Mouse (Mus musculus): Measurements from ENCODE around the gene Kcnq1. TPM values are rescaled to one million over a fixed set of nuclear protein-coding genes. Genes with fewer than 3 reads are reported as not detected.

Kcnq1 gene
- polyA plus RNA-seq, 1 experiment from 2014 or later = 0.48 TPM

- Histone ChIP-seq H3K9ac (no peak overlapping the region), H3K27me3 (peaks cover 8% of the 10 kb centered on the region; the same call in 1 of the 2 replicates), H3K27ac (no peak overlapping the region), H3K4me2 (no peak overlapping the region), H3K36me3 (ENCODE audit: poor library complexity, severe bottlenecking) (no peaks in the 10 kb centered on the region), H3K4me3 (no peak overlapping the region), H3K4me1 (peaks cover 4% of the 10 kb centered on the region; the same call in 1 of the 2 replicates), H3K9me3 (replicated peaks) (peaks cover 3% of the 10 kb centered on the region; the same call in 1 of the 2 replicates)
- ATAC-seq = no peak
Observed at GRCm38 (mm10) chr7:143114773-143115172, 8.6 kb downstream of the Kcnq1 start.

GRCm38 (mm10) chr7:143116521-143116920 lies 10.4 kb downstream of the Kcnq1 start:
- Histone ChIP-seq H3K4me2 (no peak overlapping the region), H3K27me3 (no peaks in the 10 kb centered on the region), H3K9me3 (replicated peaks) (peaks cover 3% of the 10 kb centered on the region; the same call in 1 of the 2 replicates), H3K4me1 (peaks cover 7% of the 10 kb centered on the region; the same call in 1 of the 2 replicates), H3K4me3 (no peak overlapping the region), H3K36me3 (ENCODE audit: poor library complexity, severe bottlenecking) (no peaks in the 10 kb centered on the region), H3K27ac (no peak overlapping the region), H3K9ac (no peak overlapping the region)
- 85% methylated on average over 5 of the region's 5 CpGs for WGBS
- ATAC-seq = no peak

GRCm38 (mm10) chr7:143119407-143119806 lies 13.2 kb downstream of the Kcnq1 start:
- Histone ChIP-seq H3K9ac (no peak overlapping the region), H3K27me3 (no peaks in the 10 kb centered on the region), H3K4me2 (no peak overlapping the region), H3K27ac (no peak overlapping the region), H3K4me3 (no peak overlapping the region), H3K36me3 (ENCODE audit: poor library complexity, severe bottlenecking) (no peaks in the 10 kb centered on the region), H3K4me1 (peaks cover 12% of the 10 kb centered on the region), H3K9me3 (replicated peaks) (peaks cover 3% of the 10 kb centered on the region; the same call in 1 of the 2 replicates)
- WGBS = 6% methylated on average over 1 of the region's 1 CpGs
- ATAC-seq = no peak

GRCm38 (mm10) chr7:143119826-143120225 lies 13.7 kb downstream of the Kcnq1 start:
- WGBS = 78% methylated on average over 3 of the region's 3 CpGs
- no peak for ATAC-seq
- peaks cover 2% of the 10 kb centered on the region; the same call in 1 of the 2 replicates for H3K9me3 ChIP-seq (replicated peaks)

GRCm38 (mm10) chr7:143122191-143122590 lies 16.0 kb downstream of the Kcnq1 start:
- 76% methylated on average over 5 of the region's 5 CpGs for WGBS
- no peak for ATAC-seq
- H3K4me1 ChIP-seq = peaks cover 15% of the 10 kb centered on the region
- no peaks in the 10 kb centered on the region for H3K9me3 ChIP-seq (replicated peaks)
- no peak overlapping the region for H3K27ac ChIP-seq
- H3K4me2 ChIP-seq = no peak overlapping the region
- H3K9ac ChIP-seq = no peak overlapping the region
- no peak overlapping the region for H3K4me3 ChIP-seq
- H3K27me3 ChIP-seq = no peaks in the 10 kb centered on the region
- H3K36me3 ChIP-seq (ENCODE audit: poor library complexity, severe bottlenecking) = no peaks in the 10 kb centered on the region

More at GRCm38 (mm10) chr7:143119826-143120225, 13.7 kb downstream of the Kcnq1 start:
- Histone ChIP-seq H3K27me3 (no peaks in the 10 kb centered on the region), H3K4me3 (no peak overlapping the region), H3K36me3 (ENCODE audit: poor library complexity, severe bottlenecking) (no peaks in the 10 kb centered on the region), H3K9ac (no peak overlapping the region), H3K4me1 (peaks cover 15% of the 10 kb centered on the region), H3K27ac (no peak overlapping the region), H3K4me2 (no peak overlapping the region)

GRCm38 (mm10) chr7:143123876-143124669 lies 17.9 kb downstream of the Kcnq1 start:
- H3K9ac ChIP-seq = 0 out of 2 replicates have a peak overlapping the region, but pooled peaks have one; percentile 5
- no peak overlapping the region for H3K27ac ChIP-seq
- no peak overlapping the region for H3K4me2 ChIP-seq
- 10% methylated on average over 6 of the region's 6 CpGs for WGBS
- H3K9me3 ChIP-seq (replicated peaks) = no peaks in the 10 kb centered on the region
- no peaks in the 10 kb centered on the region for H3K27me3 ChIP-seq
- ATAC-seq = no peak
- peaks cover 15% of the 10 kb centered on the region for H3K4me1 ChIP-seq
- H3K4me3 ChIP-seq = no peak overlapping the region
- no peaks in the 10 kb centered on the region for H3K36me3 ChIP-seq (ENCODE audit: poor library complexity, severe bottlenecking)

GRCm38 (mm10) chr7:143124902-143125301 lies 18.7 kb downstream of the Kcnq1 start:
- no peak for ATAC-seq
- 60% methylated on average over 3 of the region's 3 CpGs for WGBS
- Histone ChIP-seq H3K27me3 (no peaks in the 10 kb centered on the region), H3K36me3 (ENCODE audit: poor library complexity, severe bottlenecking) (no peaks in the 10 kb centered on the region), H3K4me3 (no peak overlapping the region), H3K4me2 (no peak overlapping the region), H3K4me1 (peaks cover 9% of the 10 kb centered on the region), H3K9ac (no peak overlapping the region), H3K27ac (no peak overlapping the region), H3K9me3 (replicated peaks) (no peaks in the 10 kb centered on the region)

DNA sequence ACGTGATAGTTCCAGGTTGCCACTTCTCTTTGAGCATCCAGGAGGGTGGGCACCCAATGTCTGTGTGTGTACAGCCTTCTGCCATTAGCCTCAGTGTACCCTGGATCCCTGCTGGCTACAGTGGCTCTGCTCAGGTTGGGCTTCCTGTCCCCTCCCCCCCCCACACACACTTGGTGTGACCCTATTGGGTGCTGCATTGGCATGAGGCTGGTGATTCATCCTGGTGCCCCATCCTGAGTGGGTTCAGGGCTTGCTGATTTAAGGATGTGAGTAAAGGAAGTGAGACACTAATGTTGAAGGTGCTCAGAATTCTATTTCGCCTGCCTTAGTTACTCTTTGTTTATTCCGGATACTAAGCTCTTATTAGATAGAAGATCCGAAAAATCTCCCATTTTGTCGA lies 26.7 kb downstream of the Kcnq1 start:
- Histone ChIP-seq H3K4me1 (no peaks in the 10 kb centered on the region), H3K27ac (no peak overlapping the region), H3K4me2 (no peak overlapping the region), H3K9ac (no peak overlapping the region), H3K27me3 (no peaks in the 10 kb centered on the region), H3K36me3 (ENCODE audit: poor library complexity, severe bottlenecking) (no peaks in the 10 kb centered on the region), H3K9me3 (replicated peaks) (no peaks in the 10 kb centered on the region), H3K4me3 (no peak overlapping the region)
- WGBS = 84% methylated on average over 5 of the region's 5 CpGs
- no peak for ATAC-seq

DNA sequence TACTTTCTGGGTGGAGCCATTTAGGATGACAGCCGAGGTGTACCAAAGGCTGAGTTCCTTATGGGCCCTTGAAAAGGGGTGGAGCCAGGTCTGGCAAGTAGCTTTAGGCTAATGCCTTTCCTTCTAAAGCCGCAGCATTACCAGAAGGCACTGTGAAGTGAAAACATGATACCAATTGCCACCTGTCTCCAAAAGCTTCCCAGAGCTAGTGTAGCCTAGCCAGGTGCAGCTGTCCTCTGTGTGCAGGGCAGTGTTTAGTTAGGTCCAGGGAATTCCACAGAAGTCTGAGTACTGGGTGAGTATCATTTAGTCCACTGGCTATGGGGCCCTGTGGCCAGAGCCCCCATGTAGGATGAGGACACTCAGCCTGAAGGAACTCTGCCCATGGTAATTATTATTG lies 30.0 kb downstream of the Kcnq1 start:
- WGBS = 66% methylated on average over 2 of the region's 2 CpGs
- Histone ChIP-seq H3K9ac (no peak overlapping the region), H3K9me3 (replicated peaks) (no peaks in the 10 kb centered on the region), H3K36me3 (ENCODE audit: poor library complexity, severe bottlenecking) (no peaks in the 10 kb centered on the region), H3K4me2 (no peak overlapping the region), H3K27me3 (no peaks in the 10 kb centered on the region), H3K4me3 (no peak overlapping the region), H3K27ac (no peak overlapping the region), H3K4me1 (no peaks in the 10 kb centered on the region)
- ATAC-seq = no peak

- no peak for ATAC-seq
- 73% methylated on average over 5 of the region's 5 CpGs for WGBS
- H3K4me2 ChIP-seq = no peak overlapping the region
Observed at GRCm38 (mm10) chr7:143136561-143136960, 30.4 kb downstream of the Kcnq1 start.

DNA sequence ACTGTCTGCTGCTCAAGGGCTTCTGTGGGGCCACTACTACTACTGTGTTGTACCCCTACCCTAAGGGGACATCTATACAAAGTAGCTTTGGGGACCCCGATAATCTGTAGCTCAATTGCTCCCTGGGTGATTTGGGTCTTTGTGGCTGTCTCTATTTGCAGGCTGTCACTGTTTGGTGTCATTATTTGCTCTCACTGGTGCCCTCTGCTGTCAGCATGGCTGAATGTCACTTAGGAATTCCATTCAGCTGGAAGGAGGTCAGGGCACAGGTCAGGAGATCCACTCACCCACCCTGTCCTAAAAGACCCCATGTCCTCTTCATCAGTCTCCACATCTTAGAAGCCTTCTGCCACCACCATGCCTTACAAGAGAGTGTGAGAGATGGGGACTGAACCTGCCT lies 32.6 kb downstream of the Kcnq1 start:
- no peak overlapping the region for H3K9ac ChIP-seq
- H3K4me2 ChIP-seq = no peak overlapping the region
- H3K27ac ChIP-seq = no peak overlapping the region
- no peaks in the 10 kb centered on the region for H3K36me3 ChIP-seq (ENCODE audit: poor library complexity, severe bottlenecking)
- H3K4me1 ChIP-seq = no peaks in the 10 kb centered on the region
- 24% methylated on average over 1 of the region's 1 CpGs for WGBS
- H3K27me3 ChIP-seq = no peaks in the 10 kb centered on the region
- ATAC-seq = no peak
- no peak overlapping the region for H3K4me3 ChIP-seq
- H3K9me3 ChIP-seq (replicated peaks) = no peaks in the 10 kb centered on the region

More at GRCm38 (mm10) chr7:143136561-143136960, 30.4 kb downstream of the Kcnq1 start:
- H3K4me3 ChIP-seq = no peak overlapping the region
- no peak overlapping the region for H3K9ac ChIP-seq
- no peaks in the 10 kb centered on the region for H3K27me3 ChIP-seq
- no peaks in the 10 kb centered on the region for H3K4me1 ChIP-seq
- no peak overlapping the region for H3K27ac ChIP-seq
- H3K36me3 ChIP-seq (ENCODE audit: poor library complexity, severe bottlenecking) = no peaks in the 10 kb centered on the region
- no peaks in the 10 kb centered on the region for H3K9me3 ChIP-seq (replicated peaks)

DNA sequence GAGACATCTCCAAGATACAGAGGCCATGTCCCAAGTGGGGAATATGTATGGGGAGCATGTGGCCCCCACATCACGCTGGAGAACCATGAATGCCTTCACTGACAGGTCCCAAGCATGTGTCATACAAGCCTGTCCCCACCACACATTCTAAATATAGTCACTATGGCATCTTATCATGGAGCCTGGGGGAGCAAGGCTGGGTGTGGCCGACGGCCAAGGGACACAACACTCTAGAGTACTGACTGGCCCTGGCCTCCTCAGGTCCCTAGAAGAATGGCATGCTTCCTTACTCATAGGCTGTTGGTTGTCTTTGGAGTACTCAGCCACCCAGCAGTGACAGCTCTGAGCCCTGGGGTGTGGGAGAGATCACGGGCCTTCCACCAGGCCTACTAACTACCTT lies 33.8 kb downstream of the Kcnq1 start:
- Histone ChIP-seq H3K4me2 (no peak overlapping the region), H3K27ac (no peak overlapping the region), H3K36me3 (ENCODE audit: poor library complexity, severe bottlenecking) (no peaks in the 10 kb centered on the region), H3K9me3 (replicated peaks) (no peaks in the 10 kb centered on the region), H3K4me1 (no peaks in the 10 kb centered on the region), H3K27me3 (no peaks in the 10 kb centered on the region), H3K4me3 (no peak overlapping the region), H3K9ac (no peak overlapping the region)
- WGBS = 85% methylated on average over 4 of the region's 4 CpGs
- ATAC-seq = no peak

DNA sequence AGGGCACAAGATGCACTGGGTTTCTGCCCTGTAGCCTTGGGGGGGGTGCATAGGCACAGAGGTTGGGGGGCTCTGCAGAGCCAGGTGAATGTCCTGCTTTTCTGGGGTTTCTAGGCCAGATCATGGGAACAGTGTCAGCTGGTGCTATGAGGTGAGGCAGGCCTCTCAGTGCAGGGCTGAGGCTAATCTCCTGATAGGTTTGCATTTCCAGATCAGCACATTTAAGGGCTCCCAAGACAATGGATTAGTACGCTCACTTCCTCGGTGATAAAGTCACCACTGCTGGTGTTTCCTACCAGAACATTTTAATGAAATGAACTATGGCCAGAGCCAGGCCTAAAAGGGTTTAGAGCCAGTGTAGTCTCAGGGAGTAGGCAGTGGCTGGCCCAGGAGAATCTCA lies 36.5 kb downstream of the Kcnq1 start:
- Histone ChIP-seq H3K4me2 (no peak overlapping the region), H3K4me3 (no peak overlapping the region), H3K27ac (no peak overlapping the region), H3K9ac (no peak overlapping the region), H3K36me3 (ENCODE audit: poor library complexity, severe bottlenecking) (no peaks in the 10 kb centered on the region), H3K4me1 (no peaks in the 10 kb centered on the region), H3K27me3 (no peaks in the 10 kb centered on the region), H3K9me3 (replicated peaks) (no peaks in the 10 kb centered on the region)
- 91% methylated on average over 2 of the region's 2 CpGs for WGBS
- no peak for ATAC-seq
